Mouse (Mus musculus) neural tube, embryonic 13.5 days (tissue): ENCODE data around the gene Erg. TPM values are rescaled to one million over a fixed set of nuclear protein-coding genes. Genes with fewer than 3 reads are reported as not detected.
A peak's percentile ranks its signal among the peaks of the same experiment; 100 is the strongest.

ENCODE experiments used
- ATAC-seq: fragments of 200-750 bp; cut with Nextera tagmentation; 2 replicates; pipeline ENCODE4 v1.8.0; 2017; ENCODE audit warnings: low read depth, mild to moderate bottlenecking, moderate TSS enrichment, moderate library complexity
- H3K27ac ChIP-seq: fragments of 300-500 bp; sonication (generic); replicated peaks from 2 replicates; pipeline ENCODE4 v1.5.1; 2015; ENCODE audit warnings: moderate library complexity, mild to moderate bottlenecking, inconsistent platforms
- H3K27me3 ChIP-seq: fragments of 300-500 bp; sonication (generic); 2 replicates; pipeline ENCODE4 v1.6.1; 2015; ENCODE audit warnings: mild to moderate bottlenecking, inconsistent platforms
- H3K36me3 ChIP-seq: fragments of 300-500 bp; sonication (generic); 2 replicates; pipeline ENCODE4 v1.6.1; 2015; ENCODE audit warnings: mild to moderate bottlenecking, inconsistent platforms
- H3K4me1 ChIP-seq: fragments of 300-500 bp; sonication (generic); replicated peaks from 2 replicates; pipeline ENCODE4 v1.6.1; 2015; ENCODE audit warnings: inconsistent platforms
- H3K4me2 ChIP-seq: fragments of 300-500 bp; sonication (generic); 2 replicates; pipeline ENCODE4 v1.6.1; 2015; ENCODE audit warnings: inconsistent platforms, mild to moderate bottlenecking, moderate library complexity
- H3K4me3 ChIP-seq: fragments of 300-500 bp; sonication (generic); 2 replicates; pipeline ENCODE4 v1.5.1; 2015; ENCODE audit warnings: mild to moderate bottlenecking, inconsistent platforms
- H3K9ac ChIP-seq: fragments of 300-500 bp; sonication (generic); 2 replicates; pipeline ENCODE4 v1.6.1; 2015; ENCODE audit warnings: moderate library complexity, mild to moderate bottlenecking, inconsistent platforms
- H3K9me3 ChIP-seq: fragments of 300-500 bp; sonication (generic); 2 replicates; pipeline ENCODE4 v1.6.1; 2016; ENCODE audit warnings: inconsistent platforms
- WGBS: fragments of 180-500 bp; shearing (Covaris S2); methylation state at CpG from one replicate; pipeline ENCODE4 v1.1.7; 2015; 5-methylcytosine and 5-hydroxymethylcytosine counted together
- polyA plus RNA-seq: library from polyadenylated mRNA; unstranded; fragments of >200 nt; fragmentation: Nextera tagmentation; extraction: Ambion mirVana; gene quantifications from 2 replicates; pipeline ENCODE4 v1.2.1, GENCODE M21; 2015

Gene Erg
- polyA plus RNA-seq, 1 experiment from 2014 or later, result 3.3 TPM

- no peaks in the 10 kb centered on the region for H3K9me3 ChIP-seq
- ATAC-seq, result no peak
- 74% methylated on average over 13 of the region's 13 CpGs for WGBS
These were observed 13.2 kb downstream of the Erg start for GRCm38 (mm10) chr16:95573163-95573562.

GRCm38 (mm10) chr16:95570616-95571015, 15.8 kb downstream of the Erg start:
- H3K9ac ChIP-seq, result no peak overlapping the region
- 4% methylated on average over 1 of the region's 1 CpGs for WGBS
- H3K36me3 ChIP-seq, result no peaks in the 10 kb centered on the region
- no peak overlapping the region for H3K27ac ChIP-seq
- H3K9me3 ChIP-seq, result no peaks in the 10 kb centered on the region
- no peaks in the 10 kb centered on the region for H3K4me1 ChIP-seq
- H3K4me3 ChIP-seq, result no peak overlapping the region
- no peak overlapping the region for H3K4me2 ChIP-seq
- H3K27me3 ChIP-seq, result no peaks in the 10 kb centered on the region
- no peak for ATAC-seq

More at GRCm38 (mm10) chr16:95573163-95573562, 13.2 kb downstream of the Erg start:
- Histone ChIP-seq H3K4me1 (0 out of 2 replicates have a peak, but pooled peaks cover 5% of the 10 kb centered on the region), H3K36me3 (no peaks in the 10 kb centered on the region), H3K27ac (no peak overlapping the region), H3K4me3 (no peak overlapping the region), H3K4me2 (no peak overlapping the region), H3K27me3 (no peaks in the 10 kb centered on the region), H3K9ac (no peak overlapping the region)

- no peaks in the 10 kb centered on the region for H3K27me3 ChIP-seq
These were observed 29.6 kb downstream of the Erg start for GRCm38 (mm10) chr16:95556834-95557233.

GRCm38 (mm10) chr16:95553136-95553535, 33.3 kb downstream of the Erg start:
- Histone ChIP-seq H3K27ac (no peak overlapping the region), H3K4me3 (no peak overlapping the region), H3K9me3 (no peaks in the 10 kb centered on the region), H3K4me2 (no peak overlapping the region), H3K27me3 (no peaks in the 10 kb centered on the region), H3K4me1 (no peaks in the 10 kb centered on the region; the same call in 1 of the 2 replicates), H3K36me3 (no peaks in the 10 kb centered on the region), H3K9ac (no peak overlapping the region)
- WGBS, result 83% methylated on average over 2 of the region's 2 CpGs
- no peak for ATAC-seq

More at GRCm38 (mm10) chr16:95556834-95557233, 29.6 kb downstream of the Erg start:
- no peak overlapping the region for H3K9ac ChIP-seq
- ATAC-seq, result no peak
- H3K4me1 ChIP-seq, result no peaks in the 10 kb centered on the region; the same call in 1 of the 2 replicates
- H3K4me2 ChIP-seq, result no peak overlapping the region
- H3K27ac ChIP-seq, result no peak overlapping the region
- no peak overlapping the region for H3K4me3 ChIP-seq
- 76% methylated on average over 4 of the region's 4 CpGs for WGBS
- H3K9me3 ChIP-seq, result no peaks in the 10 kb centered on the region
- no peaks in the 10 kb centered on the region for H3K36me3 ChIP-seq

GRCm38 (mm10) chr16:95552495-95552894, 33.9 kb downstream of the Erg start:
- Histone ChIP-seq H3K9ac (no peak overlapping the region), H3K36me3 (no peaks in the 10 kb centered on the region), H3K27ac (no peak overlapping the region), H3K9me3 (no peaks in the 10 kb centered on the region), H3K4me1 (no peaks in the 10 kb centered on the region; the same call in 1 of the 2 replicates), H3K4me3 (no peak overlapping the region), H3K27me3 (no peaks in the 10 kb centered on the region), H3K4me2 (no peak overlapping the region)
- ATAC-seq, result peak; percentile 56
- WGBS, result 46% methylated on average over 16 of the region's 16 CpGs

- Histone ChIP-seq H3K27ac (no peak overlapping the region), H3K4me1 (no peaks in the 10 kb centered on the region; the same call in 1 of the 2 replicates), H3K36me3 (no peaks in the 10 kb centered on the region), H3K4me2 (no peak overlapping the region), H3K4me3 (no peak overlapping the region), H3K9me3 (no peaks in the 10 kb centered on the region), H3K27me3 (no peaks in the 10 kb centered on the region), H3K9ac (no peak overlapping the region)
- 92% methylated on average over 5 of the region's 5 CpGs for WGBS
- no peak for ATAC-seq
These were observed 35.9 kb downstream of the Erg start for GRCm38 (mm10) chr16:95550496-95550895.

- Histone ChIP-seq H3K27me3 (no peaks in the 10 kb centered on the region), H3K9ac (no peak overlapping the region), H3K4me2 (no peak overlapping the region), H3K4me3 (no peak overlapping the region), H3K36me3 (no peaks in the 10 kb centered on the region), H3K4me1 (no peaks in the 10 kb centered on the region), H3K27ac (no peak overlapping the region), H3K9me3 (no peaks in the 10 kb centered on the region)
- WGBS, result 83% methylated on average over 5 of the region's 5 CpGs
- ATAC-seq, result no peak
These were observed 41.6 kb downstream of the Erg start for GRCm38 (mm10) chr16:95544753-95545152.

- Histone ChIP-seq H3K36me3 (no peaks in the 10 kb centered on the region), H3K9ac (no peak overlapping the region), H3K4me1 (no peaks in the 10 kb centered on the region), H3K4me2 (no peak overlapping the region), H3K9me3 (no peaks in the 10 kb centered on the region), H3K4me3 (no peak overlapping the region), H3K27me3 (no peaks in the 10 kb centered on the region), H3K27ac (no peak overlapping the region)
- WGBS, result 92% methylated on average over 12 of the region's 12 CpGs
- ATAC-seq, result no peak
These were observed 42.9 kb downstream of the Erg start for GRCm38 (mm10) chr16:95543471-95543870.

- no peak for ATAC-seq
- 67% methylated on average over 3 of the region's 3 CpGs for WGBS
- Histone ChIP-seq H3K27ac (no peak overlapping the region), H3K4me3 (no peak overlapping the region), H3K4me1 (no peaks in the 10 kb centered on the region), H3K9me3 (no peaks in the 10 kb centered on the region), H3K36me3 (no peaks in the 10 kb centered on the region), H3K27me3 (no peaks in the 10 kb centered on the region), H3K9ac (no peak overlapping the region), H3K4me2 (no peak overlapping the region)
These were observed 51.2 kb downstream of the Erg start for GRCm38 (mm10) chr16:95535151-95535550.

- Histone ChIP-seq H3K36me3 (no peaks in the 10 kb centered on the region), H3K4me2 (no peak overlapping the region), H3K4me1 (no peaks in the 10 kb centered on the region), H3K27me3 (no peaks in the 10 kb centered on the region), H3K4me3 (no peak overlapping the region), H3K27ac (no peak overlapping the region), H3K9me3 (no peaks in the 10 kb centered on the region), H3K9ac (no peak overlapping the region)
- 75% methylated on average over 13 of the region's 13 CpGs for WGBS
- ATAC-seq, result no peak
These were observed 53.9 kb downstream of the Erg start for GRCm38 (mm10) chr16:95532387-95533077.

- Histone ChIP-seq H3K36me3 (no peaks in the 10 kb centered on the region), H3K9ac (no peak overlapping the region), H3K4me1 (no peaks in the 10 kb centered on the region), H3K4me3 (no peak overlapping the region), H3K9me3 (no peaks in the 10 kb centered on the region), H3K27me3 (no peaks in the 10 kb centered on the region), H3K4me2 (no peak overlapping the region), H3K27ac (no peak overlapping the region)
- no peak for ATAC-seq
- WGBS, result 91% methylated on average over 2 of the region's 2 CpGs
These were observed 58.8 kb downstream of the Erg start for GRCm38 (mm10) chr16:95527561-95527960.

GRCm38 (mm10) chr16:95519520-95519919, 66.9 kb downstream of the Erg start:
- no peaks in the 10 kb centered on the region for H3K9me3 ChIP-seq
- H3K36me3 ChIP-seq, result no peaks in the 10 kb centered on the region
- ATAC-seq, result no peak
- H3K27me3 ChIP-seq, result no peaks in the 10 kb centered on the region
- no peaks in the 10 kb centered on the region for H3K4me1 ChIP-seq
- no peak overlapping the region for H3K4me2 ChIP-seq
- WGBS, result 82% methylated on average over 8 of the region's 8 CpGs
- no peak overlapping the region for H3K4me3 ChIP-seq
- no peak overlapping the region for H3K27ac ChIP-seq
- H3K9ac ChIP-seq, result no peak overlapping the region

GRCm38 (mm10) chr16:95506051-95506450, 80.3 kb downstream of the Erg start:
- Histone ChIP-seq H3K27ac (no peak overlapping the region), H3K4me2 (no peak overlapping the region), H3K36me3 (no peaks in the 10 kb centered on the region), H3K9me3 (no peaks in the 10 kb centered on the region), H3K9ac (no peak overlapping the region), H3K4me1 (no peaks in the 10 kb centered on the region), H3K27me3 (no peaks in the 10 kb centered on the region), H3K4me3 (no peak overlapping the region)
- ATAC-seq, result no peak
- whole genome bisulfite sequencing, result 67% methylated on average over 2 of the region's 2 CpGs
